Mouse (Mus musculus): Measurements from ENCODE around the gene 9430038I01Rik.

Gene 9430038I01Rik

GRCm38 (mm10) chr7:137365056-137365455 is 45.5 kb downstream of the 9430038I01Rik start:
- DNase-seq (ENCODE audit: low spot score), result no peak

- DNase-seq (ENCODE audit: low spot score), result no peak
Measured at GRCm38 (mm10) chr7:137364571-137364970, 46.0 kb downstream of the 9430038I01Rik start.

GRCm38 (mm10) chr7:137346860-137347259 is 63.7 kb downstream of the 9430038I01Rik start:
- DNase-seq (ENCODE audit: low spot score), result no peak

- no peak for DNase-seq (ENCODE audit: low spot score)
Measured at GRCm38 (mm10) chr7:137346068-137346467, 64.5 kb downstream of the 9430038I01Rik start.

GRCm38 (mm10) chr7:137333951-137334350 is 76.6 kb downstream of the 9430038I01Rik start:
- DNase-seq (ENCODE audit: low spot score), result no peak
